Mouse (Mus musculus) layer of hippocampus, adult 2 months (tissue): ENCODE data around the gene Cend1. TPM values are rescaled to one million over a fixed set of nuclear protein-coding genes. Genes with fewer than 3 reads are reported as not detected.

Source experiments
- DNase-seq, 2 experiments: peaks; one replicate each; pipeline ENCODE4 v3.0.0; 2022; ENCODE audit warnings: low spot score in 2 of 2
- H3K27ac ChIP-seq: fragments of 200-600 bp; 2 replicates; pipeline ENCODE4 v1.8.1; 2022
- H3K4me3 ChIP-seq: fragments of 200-600 bp; 2 replicates; pipeline ENCODE4 v1.8.1; 2022; ENCODE audit warnings: mild to moderate bottlenecking
- CTCF ChIP-seq: fragments of 200-600 bp; conservative IDR thresholded peaks from 2 replicates; pipeline ENCODE4 v1.8.1; 2022; ENCODE audit warnings: antibody characterized with exemption, mild to moderate bottlenecking, moderate library complexity
- total RNA-seq, 2 experiments: library from RNA; stranded (reverse); gene quantifications; 2 replicates each; pipeline ENCODE4 v1.2.3; 2021

Gene Cend1
- total RNA-seq, 2 experiments from 2014 or later, result 251 to 263 TPM

DNA sequence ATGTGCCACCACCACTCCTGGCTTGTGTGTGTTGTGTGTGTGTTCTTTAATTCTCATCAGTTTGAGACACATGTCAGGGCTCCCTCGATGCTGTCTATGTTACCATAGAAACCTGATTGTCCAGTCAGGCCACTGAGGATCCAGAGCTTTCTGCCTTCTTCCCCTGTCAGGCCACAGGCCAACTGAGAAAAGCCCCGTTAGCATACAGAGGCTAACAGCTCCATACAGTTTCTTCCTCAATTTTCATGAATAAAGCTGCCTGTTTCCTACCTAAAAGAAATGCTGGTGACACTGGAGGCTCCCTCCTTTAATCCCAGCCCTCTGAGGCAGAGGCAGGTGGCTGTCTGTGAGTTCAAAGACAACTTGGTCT lies 7.2 kb upstream of the Cend1 start:
- DNase-seq, result no peak
- TF ChIP-seq CTCF, result no peak
- Histone ChIP-seq H3K4me3 (peak overlapping the region; percentile 62), H3K27ac (peak overlapping the region; percentile 97)

DNA sequence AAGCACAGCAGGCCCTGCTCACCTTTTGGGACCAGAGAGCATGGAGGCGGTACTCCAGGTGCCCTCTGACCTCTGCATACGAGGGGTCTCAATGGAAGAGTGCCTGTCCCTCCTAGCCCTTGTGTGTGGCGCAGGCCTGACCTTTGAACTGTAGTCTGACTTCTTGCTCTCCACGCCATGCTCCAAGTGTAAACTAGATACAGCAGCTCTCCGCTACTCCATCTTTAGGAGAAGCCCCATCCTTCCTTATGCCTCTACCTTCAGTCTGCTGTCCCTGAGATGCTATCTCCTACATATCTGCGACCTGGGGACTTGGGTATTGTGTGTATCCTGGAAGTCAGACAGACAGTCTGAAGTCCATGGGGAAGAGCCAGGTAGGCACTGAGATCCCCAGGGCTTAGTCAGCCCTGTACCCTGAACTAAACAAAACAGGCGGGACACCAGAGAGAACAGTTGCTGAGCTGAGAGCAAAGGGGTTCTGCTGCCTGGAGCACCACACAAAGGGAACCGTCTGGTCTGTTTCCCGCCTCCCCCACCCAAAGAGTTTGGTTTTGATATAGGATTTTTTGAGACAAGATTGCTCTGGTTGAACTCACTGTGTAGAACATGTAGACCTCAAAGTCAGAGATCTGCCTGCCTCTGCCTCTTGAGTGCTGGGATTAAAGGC lies 6.7 kb upstream of the Cend1 start:
- TF ChIP-seq CTCF, result no peak
- DNase-seq, result no peak
- Histone ChIP-seq H3K27ac (peak overlapping the region; percentile 97), H3K4me3 (peak overlapping the region; percentile 63)

DNA sequence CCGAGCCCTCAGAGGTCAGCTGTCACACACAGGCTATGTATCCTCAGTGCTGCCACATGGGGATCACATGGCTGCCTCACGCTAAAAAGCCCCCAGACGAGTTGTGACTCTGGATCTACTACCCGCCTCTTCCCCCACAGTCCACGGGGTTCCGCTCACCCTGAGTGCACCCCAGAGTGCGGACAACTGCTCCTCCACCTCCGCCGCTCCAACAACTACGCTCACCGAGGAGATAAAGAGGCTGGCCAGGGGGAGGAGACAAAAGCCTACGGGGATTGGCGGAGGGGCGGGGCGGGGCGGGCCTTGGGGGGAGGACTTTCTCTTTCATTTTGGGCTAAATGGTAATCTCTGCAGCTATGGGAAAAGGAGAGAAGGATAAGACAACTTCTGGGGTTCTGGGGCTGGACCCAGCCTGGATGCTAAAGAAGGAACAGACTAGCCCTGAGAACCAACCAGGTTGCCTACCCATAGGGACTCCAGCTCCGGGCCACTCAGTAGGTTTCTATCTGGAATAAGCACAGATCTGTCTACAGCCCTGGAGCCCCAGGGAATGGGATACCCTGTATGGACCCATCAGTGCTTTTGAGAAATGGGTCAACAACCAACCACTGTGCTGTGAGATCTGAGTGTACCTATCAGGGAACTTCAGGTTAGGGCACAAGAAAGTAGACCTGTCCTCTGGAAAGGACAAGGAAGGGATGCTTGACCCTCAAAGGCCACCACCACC lies 6.0 kb upstream of the Cend1 start:
- Histone ChIP-seq H3K4me3 (peak overlapping the region; percentile 63), H3K27ac (peak overlapping the region; percentile 97)
- DNase-seq, result peak in 1 of 2 experiments; percentile 61
- TF ChIP-seq CTCF, result no peak

DNA sequence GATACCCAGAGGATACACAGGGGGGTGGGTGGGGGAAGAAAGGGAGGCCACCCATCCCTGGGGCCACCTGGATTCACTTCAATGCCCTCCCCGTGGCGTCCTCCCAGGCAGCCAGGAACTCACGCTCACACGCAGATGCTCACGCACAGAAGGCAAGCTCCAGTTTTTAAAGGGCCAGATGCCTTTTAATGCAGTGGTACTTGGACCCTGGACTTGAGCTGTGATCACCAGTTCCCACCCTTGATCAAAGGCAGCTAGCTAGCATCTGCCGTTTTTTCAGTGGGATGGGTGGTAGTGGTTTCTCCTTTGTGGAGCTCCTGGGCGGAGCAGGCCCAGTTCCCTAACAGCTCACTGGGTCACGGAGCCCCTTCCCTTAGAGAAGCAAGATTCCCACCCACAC lies 5.2 kb upstream of the Cend1 start:
- H3K27ac ChIP-seq, result peak overlapping the region; percentile 97
- peak; percentile 72 to 77 for DNase-seq
- TF ChIP-seq CTCF, result no peak
- H3K4me3 ChIP-seq, result peak overlapping the region; percentile 63

DNA sequence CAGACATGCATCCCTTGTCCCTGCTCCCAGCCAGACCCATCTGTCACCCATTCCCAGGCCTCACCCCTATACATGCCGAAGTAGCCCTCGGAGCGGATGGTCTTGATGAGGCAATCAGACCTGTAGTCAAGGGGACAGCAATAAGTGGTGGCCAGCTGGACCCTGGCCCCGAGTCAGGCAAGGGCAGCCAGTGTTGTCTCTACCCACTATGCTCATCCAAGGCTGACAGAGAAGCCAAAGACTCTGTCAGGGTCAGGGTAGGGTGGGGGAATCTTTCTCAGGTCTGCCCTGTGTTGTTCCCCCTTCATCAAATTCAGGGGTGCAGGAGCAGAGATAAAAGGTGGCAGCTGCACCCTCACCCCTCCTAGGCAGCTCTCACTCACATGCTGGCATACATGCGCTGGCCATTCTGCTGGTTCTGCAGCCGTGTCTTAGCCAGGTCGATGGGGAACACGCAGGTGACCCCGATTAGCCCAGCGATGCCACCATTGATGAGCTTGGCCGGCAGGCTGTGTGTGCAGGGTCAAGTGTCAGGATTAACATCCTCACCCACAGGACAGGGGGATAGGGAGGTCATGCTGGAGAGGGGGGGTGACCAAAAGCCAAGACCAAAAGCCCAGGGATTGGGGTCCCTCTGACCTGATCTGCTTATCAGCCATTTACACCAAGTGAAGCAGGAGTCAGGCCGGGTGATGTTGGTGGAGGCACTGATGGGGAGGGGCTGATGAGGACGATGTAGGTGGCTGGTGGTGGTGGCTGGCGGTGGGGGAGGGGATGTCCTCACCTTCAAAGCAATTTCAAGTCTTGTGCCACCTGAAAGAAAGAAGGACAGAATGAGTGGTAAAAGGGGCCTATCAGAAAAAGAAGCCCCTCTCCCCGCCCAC lies 4.5 kb upstream of the Cend1 start:
- Histone ChIP-seq H3K27ac (peak overlapping the region; percentile 97), H3K4me3 (peak overlapping the region; percentile 63)
- no peak for TF ChIP-seq CTCF
- no peak for DNase-seq

DNA sequence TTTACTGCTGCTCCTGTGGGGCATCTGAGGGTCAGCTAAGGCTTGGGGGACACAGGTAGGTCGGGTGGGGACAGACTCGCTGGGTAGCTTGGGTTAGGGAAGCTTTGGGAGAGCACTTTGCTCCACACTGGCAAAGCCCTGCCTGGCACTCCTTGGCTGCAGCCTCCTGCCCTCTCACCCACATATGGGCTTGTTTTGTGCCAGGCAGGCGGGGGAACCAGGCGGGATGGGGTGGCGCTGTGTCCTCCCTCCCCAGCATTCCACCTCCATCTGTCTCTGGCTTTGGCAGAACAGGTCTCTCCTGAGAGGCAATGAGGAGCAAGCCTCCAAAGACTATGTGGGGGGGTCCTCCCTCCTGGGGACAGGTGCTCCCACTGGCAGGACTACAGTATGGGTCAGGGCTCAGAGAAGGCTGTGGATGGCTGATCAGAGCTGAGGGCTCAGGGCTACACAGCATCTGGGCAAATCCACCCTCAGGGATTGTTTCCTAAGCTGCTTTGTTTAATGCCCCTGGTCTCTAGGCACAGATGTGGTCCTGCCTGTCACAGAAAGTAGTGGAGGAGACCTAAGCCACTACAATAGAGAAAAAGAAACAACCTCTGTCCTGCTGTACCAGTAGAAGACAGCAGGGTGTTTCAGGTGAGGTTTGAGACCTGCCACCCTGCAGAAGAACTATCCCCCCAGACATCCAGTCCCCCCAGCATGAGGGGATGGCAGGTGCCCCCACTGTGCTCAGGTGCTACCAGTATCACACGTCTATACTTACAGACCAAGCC lies 3.6 kb upstream of the Cend1 start:
- peak; percentile 30; the same call in 1 of the 2 replicates for TF ChIP-seq CTCF
- Histone ChIP-seq H3K27ac (peak overlapping the region; percentile 97), H3K4me3 (peak overlapping the region; percentile 63)
- no peak for DNase-seq

DNA sequence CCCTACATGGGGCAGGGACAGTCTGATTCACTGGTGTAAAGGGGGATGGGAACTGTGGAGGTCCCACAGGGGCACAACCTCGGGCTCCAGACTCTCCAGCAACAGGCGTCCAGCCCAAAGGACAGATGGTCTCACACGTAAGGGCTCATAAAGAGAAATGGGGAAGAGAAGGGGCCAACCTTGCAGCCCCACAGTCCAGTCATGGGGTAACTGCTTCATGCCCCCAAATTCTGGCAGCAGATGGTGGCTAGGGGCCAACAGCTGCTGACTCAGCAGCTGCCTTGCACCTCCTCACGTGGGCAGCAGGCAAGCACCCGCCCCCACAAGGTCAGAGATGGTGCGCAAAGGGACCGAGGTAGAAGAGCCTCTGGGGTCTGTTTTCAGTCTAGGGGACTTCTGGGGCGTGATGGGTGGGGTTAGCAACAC lies 2.9 kb upstream of the Cend1 start:
- no peak for DNase-seq
- TF ChIP-seq CTCF, result no peak
- Histone ChIP-seq H3K27ac (peak overlapping the region; percentile 97), H3K4me3 (no peak overlapping the region; the same call in 1 of the 2 replicates)

DNA sequence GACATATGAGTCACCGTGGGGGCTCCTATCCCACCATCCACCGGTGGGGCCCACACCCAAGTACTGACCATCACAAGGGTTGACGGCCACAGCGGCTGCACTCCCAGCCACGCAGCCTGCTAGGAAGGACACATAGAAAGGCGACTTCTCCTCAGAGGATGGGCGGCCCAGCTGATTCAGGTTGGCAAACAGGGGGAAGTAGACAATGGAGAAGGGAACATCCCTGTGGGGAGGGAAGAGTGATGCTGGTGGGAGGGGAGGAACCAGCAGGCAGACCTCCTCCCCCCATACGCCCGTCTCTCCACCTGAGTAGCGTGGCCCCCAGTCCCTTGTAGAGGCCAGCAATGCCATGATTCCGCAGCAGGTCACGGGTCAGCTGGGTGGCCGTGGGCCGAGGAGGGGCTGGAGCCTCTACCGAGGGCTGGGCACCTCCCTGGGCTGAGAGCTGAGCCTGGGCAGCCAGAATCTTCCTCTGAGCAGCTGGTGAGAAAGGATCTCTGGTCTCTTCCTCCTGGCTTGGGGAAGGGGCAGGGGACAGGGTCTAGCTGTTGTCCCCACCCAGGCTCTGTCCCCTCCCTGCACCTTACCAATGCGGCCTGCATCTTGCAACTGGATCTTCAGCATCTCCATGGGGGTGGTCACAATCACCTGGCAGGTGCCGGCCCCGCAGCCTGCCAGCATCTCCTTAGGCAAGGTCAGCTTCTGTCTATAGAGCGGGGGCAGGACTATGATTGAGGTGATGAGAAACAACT lies 2.3 kb upstream of the Cend1 start:
- no peak overlapping the region; the same call in 1 of the 2 replicates for H3K27ac ChIP-seq
- TF ChIP-seq CTCF, result no peak
- H3K4me3 ChIP-seq, result no peak overlapping the region
- DNase-seq, result no peak

DNA sequence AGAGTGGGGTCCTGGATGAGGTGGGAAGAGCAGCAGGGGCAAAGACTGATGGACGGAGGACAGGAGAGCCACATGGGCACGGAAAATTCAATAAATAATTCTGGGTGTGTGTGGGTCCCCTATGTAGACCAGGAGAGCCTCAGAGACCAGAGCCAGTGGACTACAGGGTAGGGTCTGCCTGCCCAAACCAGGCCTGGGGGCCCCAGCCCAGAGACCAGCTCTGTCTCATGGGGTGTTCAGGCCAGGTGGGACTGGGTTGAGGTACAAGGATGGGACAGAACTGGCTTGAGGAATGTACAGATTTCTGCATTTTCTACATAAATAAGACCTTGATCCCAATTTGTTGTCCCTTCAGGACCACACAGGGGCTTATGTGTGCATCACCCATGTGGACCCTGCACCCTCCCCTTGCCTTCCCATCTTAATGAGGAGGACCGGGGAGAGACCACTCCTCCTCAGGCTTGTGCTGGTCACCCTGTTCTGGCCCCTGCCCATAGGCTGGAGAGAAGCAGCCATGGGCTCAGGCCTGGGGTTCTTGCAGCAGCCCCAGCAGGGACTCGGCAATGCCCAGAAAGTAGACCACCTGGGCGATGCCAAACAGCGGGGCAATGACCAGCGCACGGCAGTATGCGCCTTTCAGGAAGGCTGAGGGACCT lies 1.4 kb upstream of the Cend1 start:
- DNase-seq, result no peak
- no peak for TF ChIP-seq CTCF
- H3K4me3 ChIP-seq, result no peak overlapping the region
- no peak overlapping the region for H3K27ac ChIP-seq

DNA sequence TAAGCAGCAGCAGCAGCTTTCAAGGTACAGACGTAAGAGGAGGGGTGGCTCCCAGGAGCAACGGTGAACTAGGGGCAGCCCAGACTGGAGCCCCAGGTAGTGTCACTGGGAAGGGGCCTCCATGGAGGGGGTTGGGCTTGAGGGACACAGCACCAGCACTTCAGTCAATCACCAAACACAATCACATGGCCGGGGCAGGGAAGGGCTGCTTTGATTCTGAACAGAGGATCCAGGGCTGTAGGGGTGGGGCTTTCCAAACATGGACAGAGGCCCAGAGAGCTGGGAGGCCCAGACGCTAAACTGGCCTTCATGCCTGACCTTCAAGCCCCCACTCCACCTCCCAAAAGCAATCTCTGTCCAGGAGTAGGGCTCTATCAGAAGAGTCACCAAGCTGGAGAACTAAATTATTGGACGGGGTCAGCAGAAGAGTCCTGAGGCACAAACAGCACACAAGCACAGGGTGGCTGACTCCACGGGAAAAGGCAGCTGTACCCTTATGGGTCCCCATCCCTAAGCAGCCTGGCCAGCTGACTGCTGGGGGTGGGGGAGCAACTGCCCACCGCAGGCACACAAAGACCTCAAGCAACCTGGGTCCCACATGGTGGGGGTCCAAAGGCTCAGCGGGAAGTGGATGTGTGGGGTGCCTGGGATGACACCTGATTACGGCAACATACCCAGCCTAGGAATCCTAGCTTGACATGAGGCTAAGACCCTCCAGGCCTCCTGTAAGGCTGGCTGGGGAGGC lies 721 bp upstream of the Cend1 start:
- peak overlapping the region; percentile 98 for H3K27ac ChIP-seq
- no peak for TF ChIP-seq CTCF
- peak overlapping the region; percentile 77 for H3K4me3 ChIP-seq
- no peak for DNase-seq

DNA sequence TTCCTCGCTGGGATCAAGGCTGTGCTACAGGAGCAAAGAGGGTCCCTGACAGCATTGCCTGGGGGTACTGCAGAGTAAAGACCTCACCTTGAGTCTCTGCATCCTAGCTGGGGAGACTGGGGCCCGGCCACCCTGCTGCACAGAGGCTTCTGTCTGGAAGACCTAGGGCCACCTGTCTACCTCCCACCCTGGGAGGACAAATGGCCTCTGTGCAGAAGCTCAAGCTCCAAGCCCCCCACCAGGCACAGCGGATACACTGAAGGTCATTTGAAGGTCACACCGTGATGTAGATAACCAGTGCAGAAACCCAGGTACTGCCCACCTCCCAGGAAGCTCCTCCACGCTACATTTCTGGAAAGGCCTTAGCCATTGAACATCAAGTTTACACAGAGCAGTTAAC lies 590 bp downstream of the Cend1 start:
- no peak for DNase-seq
- peak overlapping the region; percentile 98 for H3K27ac ChIP-seq

More for the DNA sequence above, 590 bp downstream of the Cend1 start:
- TF ChIP-seq CTCF, result no peak
- H3K4me3 ChIP-seq, result peak overlapping the region; percentile 77
